Mouse (Mus musculus): ENCODE data around the gene Poc1b.

- no peak for TF ChIP-seq POLR2A (IDR thresholded peaks at IDR 0.05; ENCODE audit: borderline replicate concordance, control insufficient read depth, low read depth, low read length)
- no peak for TF ChIP-seq CTCF (IDR thresholded peaks at IDR 0.05; ENCODE audit: control insufficient read depth, insufficient read depth, low read length)
These were observed 30.5 kb upstream of the Poc1b start for GRCm38 (mm10) chr10:99076113-99076895.

Data from bone marrow, adult 2 months (tissue).